ENCODE assay signal across 8 mouse cellular contexts in the genomic region with DNA sequence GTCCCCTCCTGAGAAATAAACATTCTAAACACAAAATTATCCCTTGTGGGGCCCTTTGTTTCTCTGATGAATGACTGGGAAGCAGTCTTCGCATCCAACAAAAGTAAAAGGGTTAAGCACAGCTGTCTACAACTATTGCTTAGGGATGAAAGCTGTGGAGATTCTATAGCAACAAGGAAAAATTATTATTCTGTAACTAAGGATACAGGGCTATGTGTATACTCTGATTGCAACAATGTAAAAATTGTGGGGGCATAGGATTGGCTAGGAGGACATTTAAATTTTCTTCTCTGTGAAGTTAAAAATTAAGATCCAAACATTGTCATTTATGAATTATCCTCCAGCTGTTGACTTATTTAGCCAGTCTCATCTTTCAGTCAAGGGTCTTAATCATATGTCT.
DNase-seq lines count a peak whose midpoint lies in the region; ATAC-seq and TF ChIP-seq lines count a peak whose summit lies in the region.

No protein-coding gene starts in this region.

- peak; percentile 60 for ATAC-seq in lung, postnatal 0 days
- no peak for ATAC-seq in liver, embryonic 14.5 days (ENCODE audit: insufficient read depth)
- no peak for ATAC-seq in megakaryocyte-erythroid progenitor cell, adult 5-6 weeks (replicated peaks; ENCODE audit: low FRiP score, low TSS enrichment, poor library complexity, severe bottlenecking)

- 50% methylated on average over 1 of the region's 1 CpGs for WGBS in lung, postnatal 0 days
- 81% methylated on average over 1 of the region's 1 CpGs for WGBS in liver, embryonic 14.5 days (ENCODE audit: insufficient replicate concordance)

- H3K4me3 ChIP-seq in gastrocnemius, adult 2 months = peak overlapping the region; percentile 47
- no peak overlapping the region for H3K4me3 ChIP-seq in lung, postnatal 0 days (ENCODE audit: low read depth, low read length)
- H3K4me3 ChIP-seq in liver, embryonic 14.5 days (ENCODE audit: insufficient read depth in 1 of 2, low read depth in 2 of 2, low read length in 2 of 2) = no peak overlapping the region

- no peak for TF ChIP-seq EP300 in lung, postnatal 0 days (IDR thresholded peaks at IDR 0.05)
- no peak for TF ChIP-seq EP300 in liver, embryonic 14.5 days (IDR thresholded peaks at IDR 0.05; ENCODE audit: low read depth)

- DNase-seq in gastrocnemius, adult 2 months = no peak
- no peak for DNase-seq in gastrocnemius, adult 8-10 months (ENCODE audit: low spot score in 2 of 2)
- DNase-seq in lung, postnatal 0 days (ENCODE audit: low spot score) = peak; percentile 46
- no peak for DNase-seq in lung, postnatal 10 days
- no peak for DNase-seq in liver, embryonic 14.5 days (ENCODE audit: low read depth in 3 of 3, low spot score in 3 of 3)
- no peak for DNase-seq in ovary, adult 18-20 months (ENCODE audit: low spot score)
- DNase-seq in adrenal gland, postnatal 25 days = no peak

- TF ChIP-seq CTCF in gastrocnemius, adult 2 months (IDR thresholded peaks at IDR 0.05) = no peak
- no peak for TF ChIP-seq CTCF in lung, postnatal 0 days (IDR thresholded peaks at IDR 0.05)
- no peak for TF ChIP-seq CTCF in liver, embryonic 14.5 days (IDR thresholded peaks at IDR 0.05; ENCODE audit: low read depth)

- peak overlapping the region; percentile 32; the same call in 1 of the 2 replicates for H3K4me2 ChIP-seq in lung, postnatal 0 days (replicated peaks; ENCODE audit: low read depth, low read length)
- peak overlapping the region; percentile 38 for H3K4me2 ChIP-seq in liver, embryonic 14.5 days (ENCODE audit: low read depth)

- no peaks in the 10 kb centered on the region for H3K4me1 ChIP-seq in lung, postnatal 0 days (ENCODE audit: insufficient read depth, low read depth, low read length)
- no peaks in the 10 kb centered on the region for H3K4me1 ChIP-seq in liver, embryonic 14.5 days (replicated peaks; ENCODE audit: control insufficient read depth in 2 of 2, insufficient read depth in 2 of 2, low read length in 1 of 2)

- H3K27ac ChIP-seq in gastrocnemius, adult 2 months = peak overlapping the region; percentile 85
- H3K27ac ChIP-seq in lung, postnatal 0 days (ENCODE audit: low read length) = no peak overlapping the region
- no peak overlapping the region for H3K27ac ChIP-seq in liver, embryonic 14.5 days

- H3K36me3 ChIP-seq in lung, postnatal 0 days (ENCODE audit: insufficient read depth, low read length) = no peaks in the 10 kb centered on the region
- no peaks in the 10 kb centered on the region for H3K36me3 ChIP-seq in liver, embryonic 14.5 days (replicated peaks; ENCODE audit: control insufficient read depth, insufficient read depth, low read depth)

- H3K9me3 ChIP-seq in lung, postnatal 0 days (ENCODE audit: low read length) = no peaks in the 10 kb centered on the region
- no peaks in the 10 kb centered on the region for H3K9me3 ChIP-seq in liver, embryonic 14.5 days (ENCODE audit: control insufficient read depth, low read length)

- intact Hi-C loops in gastrocnemius, adult 2 months (cut with DNase I) = loop anchor here (5.0 to 10.0 kb wide), 2 partner anchors 249 to 361 kb away; no protein-coding TSS in a partner anchor

- no peak overlapping the region for H3K9ac ChIP-seq in lung, postnatal 0 days (replicated peaks; ENCODE audit: low read depth)
- no peak overlapping the region for H3K9ac ChIP-seq in liver, embryonic 14.5 days (replicated peaks)

- H3K27me3 ChIP-seq in lung, postnatal 0 days (replicated peaks; ENCODE audit: insufficient read depth, low read length) = no peaks in the 10 kb centered on the region
- H3K27me3 ChIP-seq in liver, embryonic 14.5 days (ENCODE audit: control insufficient read depth, insufficient read depth, low read length) = no peaks in the 10 kb centered on the region
